Mouse (Mus musculus): ENCODE results near the gene Nphp3. TPM values are rescaled to one million over a fixed set of nuclear protein-coding genes. Genes with fewer than 3 reads are reported as not detected.

The Nphp3 gene
- total RNA-seq (2021), result 1 to 10 TPM; 1.8 TPM
- long read RNA-seq, experiment 1, partial matches to known transcripts, result 0 of 1 reads
- long read RNA-seq, experiment 1, other reads (novel, unspliced or antisense), result 1 of 1 reads
- long read RNA-seq, experiment 2, full-length matches to known transcripts, result 1 of 1 reads
- long read RNA-seq, experiment 2, partial matches to known transcripts, result 0 of 1 reads
- long read RNA-seq, experiment 2, other reads (novel, unspliced or antisense), result 0 of 1 reads

DNA sequence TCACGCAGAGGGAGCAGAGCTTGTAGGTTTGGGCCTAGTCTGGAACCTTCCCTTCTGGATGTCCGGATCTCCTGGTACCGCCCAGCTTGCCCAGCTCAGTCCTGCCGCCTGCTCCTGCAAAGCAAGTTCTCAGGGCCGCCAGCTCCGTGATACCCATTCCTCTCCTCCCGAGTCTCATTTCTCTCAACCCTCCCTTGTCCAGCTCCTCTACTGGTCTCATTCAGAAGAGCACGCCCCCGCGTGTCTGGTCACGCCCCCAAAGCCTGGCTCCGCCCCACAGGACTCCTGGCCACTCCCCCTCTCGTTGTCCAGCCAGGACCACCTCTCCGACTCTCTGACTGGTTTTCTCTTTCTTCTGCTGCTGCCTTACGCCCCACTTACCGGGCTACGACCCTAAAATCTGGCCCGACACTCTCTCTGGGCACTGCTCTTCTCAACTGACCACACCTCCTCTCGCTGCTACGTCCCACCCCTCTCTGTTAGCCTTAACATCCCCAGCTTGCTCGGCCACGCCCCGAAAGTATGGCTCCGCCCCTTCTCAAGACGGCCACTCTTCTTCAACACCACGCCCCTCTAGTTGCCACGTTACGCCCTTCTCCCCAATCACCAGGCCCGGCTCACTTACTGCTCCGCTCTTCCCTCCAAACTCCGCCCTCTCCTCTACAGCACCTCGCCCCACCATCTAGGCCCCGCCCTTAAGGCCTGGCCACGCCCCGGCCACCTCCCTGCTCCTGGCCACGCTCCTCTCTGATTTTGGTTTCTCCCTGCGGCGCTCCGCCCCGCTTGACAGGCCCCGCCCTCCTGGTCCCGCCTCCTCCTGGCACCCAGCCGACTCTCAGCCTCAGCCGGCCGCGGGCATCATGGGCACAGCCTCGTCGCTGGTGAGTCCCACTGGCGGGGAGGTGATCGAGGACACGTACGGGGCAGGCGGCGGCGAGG lies at the start of gene Nphp3:
Gene Nphp3, plus strand, starts transcription at position 624 of the 939 bp plus-strand sequence.
- intact Hi-C loops (cut with DNase I; ENCODE audit: low total_unique reads), result no loop called here
- peak; percentile 99 for DNase-seq

DNA sequence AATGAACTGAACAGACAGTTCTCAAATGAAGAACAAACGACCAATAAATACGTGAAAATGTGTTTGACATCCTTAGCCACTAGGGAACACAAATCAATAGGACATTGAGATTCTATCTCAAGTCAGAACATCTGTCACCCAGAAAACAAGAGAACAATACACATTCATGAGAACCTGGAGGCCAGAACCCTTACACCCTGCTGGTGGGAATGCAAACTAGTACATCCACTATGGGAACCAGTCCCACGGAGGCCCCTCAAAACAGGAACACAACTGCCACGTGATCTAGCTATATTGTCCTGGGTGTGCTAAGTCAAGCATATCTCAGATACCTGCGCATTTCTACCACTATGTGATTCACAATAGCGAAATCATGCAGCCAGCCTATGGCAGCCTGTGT lies 43.6 kb upstream of the Nphp3 start:
- DNase-seq, result no peak

DNA sequence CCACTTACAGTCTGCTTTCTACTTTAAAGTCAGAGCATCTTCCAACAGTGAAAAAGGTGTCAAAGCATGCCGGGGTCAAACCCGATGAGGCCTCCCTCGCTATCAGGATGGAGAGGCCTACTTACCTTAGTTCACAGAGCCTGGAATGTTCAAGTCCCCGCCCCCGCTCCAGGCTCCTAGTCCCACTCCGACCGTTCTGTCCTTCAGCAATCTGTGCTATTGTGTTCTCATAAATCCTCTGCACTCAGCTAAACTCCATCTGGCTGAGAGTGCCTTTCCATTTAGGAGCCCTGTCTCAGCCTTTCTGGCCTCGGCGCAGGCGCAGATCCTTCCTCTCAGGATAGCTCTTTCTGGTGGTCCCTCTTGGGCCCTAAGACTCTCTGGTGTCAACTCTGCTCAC lies 42.4 kb upstream of the Nphp3 start:
- intact Hi-C loops (cut with DNase I; ENCODE audit: low total_unique reads), result no loop called here
- no peak for DNase-seq

More for the DNA sequence above, 43.6 kb upstream of the Nphp3 start:
- intact Hi-C loops (cut with DNase I; ENCODE audit: low total_unique reads), result no loop called here

DNA sequence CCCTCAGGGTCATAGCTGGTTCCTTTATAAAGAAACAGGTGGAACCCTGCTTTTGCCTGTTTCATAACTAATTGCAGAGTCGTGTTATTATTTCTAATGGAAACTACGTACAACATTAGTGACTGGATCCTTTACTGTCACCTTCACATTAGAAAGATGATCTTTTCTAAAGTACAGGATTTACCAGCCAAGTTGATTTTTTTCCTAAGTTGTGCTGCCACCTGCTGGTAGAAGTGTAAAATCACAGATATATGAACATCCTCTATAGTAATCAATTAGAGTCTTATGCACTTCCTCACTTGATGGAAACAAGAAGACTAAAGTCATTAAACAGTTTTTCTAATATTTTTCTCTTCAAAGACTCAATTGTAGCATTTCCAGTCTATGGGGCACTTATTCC lies 5.8 kb upstream of the Nphp3 start:
- intact Hi-C loops (cut with DNase I; ENCODE audit: low total_unique reads), result loop anchor here (5.0 to 10.0 kb wide), 2 partner anchors 242 to 369 kb away; no protein-coding TSS in a partner anchor
- peak; percentile 11 for DNase-seq

DNA sequence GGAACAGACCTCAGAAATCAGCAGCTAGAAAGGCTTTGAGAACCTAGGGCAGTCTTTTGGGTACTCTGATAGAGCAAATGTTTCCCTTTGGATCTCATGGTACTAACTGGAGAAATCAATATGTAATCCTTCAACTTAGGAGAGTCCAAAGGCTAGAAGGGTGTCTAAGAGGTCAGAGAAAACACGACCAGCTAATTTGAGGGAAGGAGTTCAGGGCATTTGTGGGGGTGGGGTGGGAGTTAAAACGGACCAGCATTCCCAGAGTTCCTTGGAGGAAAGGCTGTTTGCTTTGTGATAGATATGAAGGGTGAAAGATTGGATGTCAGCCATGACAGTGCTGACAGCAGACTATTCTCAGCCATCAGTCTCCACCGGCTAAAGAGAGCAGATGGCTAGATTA lies 1.7 kb upstream of the Nphp3 start:
- intact Hi-C loops (cut with DNase I; ENCODE audit: low total_unique reads), result no loop called here
- no peak for DNase-seq

DNA sequence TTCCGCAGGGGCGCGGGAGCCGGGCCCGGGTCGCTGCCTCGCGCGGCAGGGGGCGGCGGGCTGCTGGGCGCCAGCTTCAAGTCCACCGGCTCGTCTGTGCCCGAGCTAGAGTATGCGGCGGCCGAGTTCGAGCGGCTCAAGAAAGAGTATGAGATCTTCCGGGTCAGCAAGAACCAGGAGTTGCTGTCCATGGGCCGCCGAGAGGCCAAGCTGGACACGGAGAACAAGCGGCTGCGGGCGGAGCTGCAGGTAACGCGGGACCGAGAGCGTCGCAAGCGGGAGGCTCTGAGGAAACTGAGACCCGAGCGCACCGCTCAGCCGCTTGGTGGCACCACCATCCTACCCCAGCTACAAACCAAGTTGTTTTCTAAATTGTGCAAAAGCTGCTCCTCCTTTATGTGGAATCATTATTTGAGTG lies 578 bp downstream of the Nphp3 start:
- intact Hi-C loops (cut with DNase I; ENCODE audit: low total_unique reads), result no loop called here
- peak; percentile 59 for DNase-seq

DNA sequence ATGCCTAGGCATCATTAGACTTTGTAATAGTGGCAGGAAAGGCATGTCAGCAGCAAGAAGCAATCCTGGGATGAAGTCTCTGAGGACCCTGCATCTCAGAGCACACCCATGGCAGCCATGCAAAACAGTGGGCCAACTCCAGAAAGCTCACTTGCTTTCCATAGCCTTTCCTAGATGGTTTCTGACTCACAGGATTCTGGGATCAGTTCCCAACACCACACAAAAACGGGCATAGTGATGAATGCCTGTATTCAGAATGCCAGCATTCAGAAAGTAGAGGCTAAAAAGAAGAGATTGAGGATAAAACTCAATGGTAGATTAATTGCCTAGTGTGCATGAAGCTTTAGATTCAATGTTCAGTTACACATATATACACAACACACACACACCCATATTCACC lies 12.2 kb downstream of the Nphp3 start:
- DNase-seq, result no peak
- intact Hi-C loops (cut with DNase I; ENCODE audit: low total_unique reads), result no loop called here

DNA sequence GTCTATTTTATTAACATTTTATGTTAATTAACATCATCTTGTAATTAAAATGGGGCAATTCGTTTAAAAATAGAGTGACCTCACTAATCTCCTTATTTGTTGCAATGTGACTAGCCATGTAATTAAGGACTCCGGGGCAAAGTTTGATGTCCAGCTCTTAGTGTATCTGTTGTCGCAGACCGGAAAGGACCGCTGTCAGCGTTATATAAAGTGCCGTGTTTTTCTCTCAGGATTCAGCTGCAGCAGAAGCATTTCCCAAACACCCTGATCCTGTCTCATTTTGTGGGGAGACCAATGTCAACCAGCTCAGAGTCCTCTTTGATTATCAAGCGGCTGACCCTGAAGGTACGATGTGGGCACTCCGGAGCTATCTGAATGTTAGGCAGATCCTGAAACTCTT lies 18.7 kb downstream of the Nphp3 start:
- intact Hi-C loops (cut with DNase I; ENCODE audit: low total_unique reads), result no loop called here

DNA sequence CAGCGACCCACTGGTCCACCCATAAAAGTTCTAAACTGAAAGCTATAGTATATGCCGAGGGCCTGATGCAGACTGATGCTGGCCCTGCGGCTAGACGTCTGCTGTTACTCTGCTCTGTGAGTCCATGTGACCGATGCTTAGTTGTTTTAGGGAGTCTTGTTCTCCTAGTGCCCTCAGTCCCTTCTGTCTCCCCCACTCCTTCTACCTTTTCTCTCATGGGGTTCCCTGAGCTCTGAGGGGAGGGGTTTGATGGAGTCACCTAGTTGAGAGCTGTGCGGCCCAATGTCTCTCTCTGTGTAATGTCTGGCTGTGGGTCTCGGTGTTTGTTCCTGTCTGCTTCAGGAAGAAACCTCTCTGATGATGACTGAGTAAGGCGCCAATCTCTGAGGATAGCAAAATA lies 24.8 kb downstream of the Nphp3 start:
- no peak for DNase-seq

More for the DNA sequence above, 18.7 kb downstream of the Nphp3 start:
- no peak for DNase-seq

DNA sequence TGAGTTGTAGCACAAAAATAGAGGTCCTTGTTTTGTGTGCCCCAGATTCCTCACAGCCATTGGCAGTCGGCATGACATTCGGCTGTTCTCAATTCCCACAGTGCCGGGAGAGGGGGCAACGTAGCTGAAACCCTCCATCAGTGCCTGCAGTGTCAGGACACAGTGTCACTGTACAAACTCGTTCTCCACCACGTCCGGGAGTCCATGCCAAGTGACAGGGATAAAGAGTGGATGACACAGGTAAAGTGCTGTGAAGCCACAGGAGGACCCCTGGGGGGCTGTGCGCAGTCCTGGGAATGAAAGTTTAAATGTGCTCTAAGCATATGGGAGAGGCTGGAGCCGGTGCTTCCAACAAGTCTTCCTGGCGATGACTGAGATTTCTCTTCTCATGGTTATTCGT lies 27.5 kb downstream of the Nphp3 start:
- intact Hi-C loops (cut with DNase I; ENCODE audit: low total_unique reads), result no loop called here
- DNase-seq, result no peak

More for the DNA sequence above, 24.8 kb downstream of the Nphp3 start:
- intact Hi-C loops (cut with DNase I; ENCODE audit: low total_unique reads), result no loop called here

DNA sequence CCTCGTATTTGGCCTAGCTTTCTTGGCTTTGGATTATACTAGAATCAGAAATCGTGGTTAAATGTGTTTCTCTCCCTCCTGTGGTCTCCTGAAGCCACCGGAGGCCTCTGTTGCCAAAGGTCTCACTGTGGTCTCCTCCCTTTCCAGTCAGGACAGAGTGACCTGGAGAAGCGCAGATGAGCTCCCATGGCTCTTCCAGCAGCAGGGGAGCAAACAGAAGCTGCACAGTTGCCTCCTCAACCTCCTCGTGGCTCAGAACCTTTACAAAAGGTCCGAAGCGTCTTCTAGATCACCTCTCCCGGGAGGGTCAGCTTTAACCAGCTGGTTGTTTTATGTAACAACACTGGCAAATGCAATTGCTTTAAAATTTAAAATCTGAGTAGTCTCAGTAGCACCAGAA lies 31.9 kb downstream of the Nphp3 start:
- intact Hi-C loops (cut with DNase I; ENCODE audit: low total_unique reads), result no loop called here
- DNase-seq, result no peak

DNA sequence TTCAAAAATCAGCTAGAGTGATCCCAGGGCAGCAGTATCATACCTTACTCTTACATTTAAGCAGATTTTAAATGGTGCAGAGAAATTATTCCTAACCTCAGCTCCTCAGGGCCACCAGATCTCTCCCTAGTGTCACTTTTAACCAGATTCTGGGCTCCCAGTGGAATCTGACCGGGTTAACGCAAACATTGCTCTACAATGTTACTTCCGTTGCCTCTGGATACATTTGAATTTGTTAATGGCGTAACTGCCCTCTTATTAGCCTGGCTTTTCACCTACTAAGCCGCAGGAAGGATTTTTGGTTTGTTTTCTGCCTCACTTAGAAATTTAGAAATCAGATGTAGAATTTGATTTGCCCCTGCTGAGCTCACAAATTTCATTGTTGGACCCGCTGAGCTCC lies 32.4 kb downstream of the Nphp3 start:
- intact Hi-C loops (cut with DNase I; ENCODE audit: low total_unique reads), result no loop called here

DNA sequence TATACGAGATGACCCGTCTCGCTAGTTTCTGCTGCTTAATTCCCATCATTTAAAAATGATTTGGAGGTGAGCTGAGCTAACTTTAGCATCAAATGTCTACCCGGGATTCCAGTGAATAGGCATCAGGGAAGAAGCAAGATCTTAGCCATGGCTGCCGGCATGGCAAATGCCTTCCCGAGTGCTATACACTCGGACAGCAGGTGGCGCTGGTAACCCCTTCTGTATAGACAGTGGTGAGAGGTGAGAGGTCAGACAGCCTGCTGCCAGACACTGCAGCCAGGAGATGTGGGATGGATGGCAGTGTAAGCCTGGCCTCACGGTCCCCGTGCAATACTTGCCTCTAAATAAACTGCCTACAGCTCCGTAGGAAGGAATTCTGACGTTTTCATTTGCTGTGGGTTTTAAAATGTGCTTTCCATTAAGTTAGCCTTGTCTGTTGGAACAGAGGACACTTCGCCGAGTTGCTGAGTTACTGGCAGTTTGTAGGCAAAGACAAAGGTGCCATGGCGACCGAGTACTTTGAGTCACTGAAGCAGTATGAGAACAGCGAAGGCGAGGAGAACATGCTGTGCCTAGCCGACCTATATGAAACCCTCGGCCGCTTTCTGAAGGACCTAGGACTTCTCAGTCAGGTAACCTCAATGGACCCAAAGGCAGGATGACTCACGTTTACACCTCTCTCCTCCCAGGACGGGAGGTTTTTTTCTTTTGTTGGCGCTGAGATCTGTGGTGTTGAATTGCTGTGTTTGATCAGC lies 33.1 kb downstream of the Nphp3 start:
- DNase-seq, result peak; percentile 74
- intact Hi-C loops (cut with DNase I; ENCODE audit: low total_unique reads), result no loop called here

More for the DNA sequence above, 32.4 kb downstream of the Nphp3 start:
- DNase-seq, result no peak

DNA sequence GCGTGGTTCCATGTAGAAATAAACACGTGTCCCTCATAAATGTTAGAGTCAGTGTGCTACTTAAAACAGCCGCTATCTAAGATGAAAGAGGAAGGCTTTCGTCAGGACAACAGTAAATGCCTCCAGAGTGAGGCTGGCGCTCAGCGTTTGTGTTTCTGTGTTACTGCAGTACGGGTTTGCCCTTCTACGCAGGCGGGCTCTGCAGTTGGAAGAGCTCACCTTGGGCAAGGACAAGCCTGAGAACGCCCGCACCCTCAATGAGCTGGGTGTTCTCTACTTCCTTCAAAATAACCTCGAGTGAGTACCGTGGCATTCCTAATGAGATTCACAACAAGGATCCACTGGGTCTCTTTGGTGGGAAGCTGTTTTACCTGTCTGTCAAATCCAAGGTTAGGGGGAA lies 35.9 kb downstream of the Nphp3 start:
- intact Hi-C loops (cut with DNase I; ENCODE audit: low total_unique reads), result no loop called here

DNA sequence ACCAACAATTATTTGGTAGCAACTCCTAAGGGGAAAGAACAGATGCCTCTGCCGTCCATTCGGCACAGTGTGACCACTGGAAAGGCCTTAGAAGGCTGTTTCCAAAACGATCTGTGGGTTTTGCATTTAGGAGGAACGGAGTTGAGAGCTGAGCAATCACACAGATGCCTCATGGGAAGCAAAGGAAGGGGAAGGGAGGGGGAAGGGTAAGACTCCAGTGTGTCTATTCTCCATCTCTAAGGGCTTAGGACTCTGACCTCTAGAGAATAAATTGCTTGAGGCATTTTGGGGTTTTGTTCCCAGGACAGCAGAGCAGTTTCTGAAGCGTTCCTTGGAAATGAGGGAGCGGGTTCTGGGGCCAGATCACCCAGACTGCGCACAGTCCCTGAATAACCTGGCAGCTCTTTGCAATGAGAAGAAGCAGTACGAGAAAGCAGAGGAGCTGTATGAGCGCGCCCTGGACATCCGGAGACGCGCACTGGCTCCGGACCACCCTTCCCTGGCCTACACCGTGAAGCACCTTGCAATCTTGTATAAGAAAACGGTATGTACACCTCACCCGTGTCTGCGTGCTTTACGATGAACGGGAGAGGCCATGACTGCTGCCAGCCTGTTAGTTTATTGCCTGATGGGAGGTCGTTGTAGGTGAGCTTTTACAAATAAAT lies 36.8 kb downstream of the Nphp3 start:
- intact Hi-C loops (cut with DNase I; ENCODE audit: low total_unique reads), result no loop called here

More for the DNA sequence above, 35.9 kb downstream of the Nphp3 start:
- DNase-seq, result no peak

DNA sequence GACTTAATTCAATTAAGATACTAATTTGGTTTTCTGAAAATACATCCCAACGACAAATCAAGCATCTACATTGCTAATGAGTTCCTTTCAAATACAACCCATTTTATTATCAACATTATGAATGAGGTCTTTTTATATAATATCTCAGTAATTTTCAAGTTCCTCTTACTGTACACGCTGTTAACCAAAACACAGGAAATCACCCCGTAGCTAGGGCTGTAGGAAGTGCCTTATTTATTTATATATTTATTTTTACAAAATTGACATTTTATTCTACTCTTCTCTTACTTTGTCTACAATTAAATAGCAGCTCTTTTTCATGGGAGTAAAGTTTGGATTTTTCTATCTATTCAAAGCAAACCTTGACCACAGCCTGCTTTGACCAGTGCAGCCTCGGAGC lies 37.4 kb downstream of the Nphp3 start:
- intact Hi-C loops (cut with DNase I; ENCODE audit: low total_unique reads), result no loop called here
- no peak for DNase-seq

More for the DNA sequence above, 36.8 kb downstream of the Nphp3 start:
- DNase-seq, result no peak

DNA sequence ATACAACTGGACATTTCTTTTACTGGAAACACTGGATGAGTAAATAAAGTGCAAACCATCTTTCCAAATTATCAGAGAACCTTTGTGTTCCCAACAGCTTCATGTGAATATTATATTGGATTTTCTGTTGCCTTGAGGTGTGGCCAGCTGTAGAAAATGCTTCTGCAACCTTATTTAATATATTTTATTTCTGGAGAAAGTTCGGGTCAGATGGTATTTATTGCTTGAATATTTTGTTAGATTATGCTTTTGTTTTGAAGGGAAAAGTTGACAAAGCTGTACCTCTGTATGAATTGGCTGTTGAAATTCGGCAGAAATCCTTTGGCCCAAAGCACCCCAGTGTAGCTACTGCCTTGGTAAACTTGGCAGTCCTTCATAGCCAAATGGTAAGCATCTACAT lies 38.0 kb downstream of the Nphp3 start, which contains the start of gene Gm28305:
Gene Gm28305, plus strand, starts transcription at position 301 of the 400 bp plus-strand sequence.
- intact Hi-C loops (cut with DNase I; ENCODE audit: low total_unique reads), result no loop called here
- no peak for DNase-seq

DNA sequence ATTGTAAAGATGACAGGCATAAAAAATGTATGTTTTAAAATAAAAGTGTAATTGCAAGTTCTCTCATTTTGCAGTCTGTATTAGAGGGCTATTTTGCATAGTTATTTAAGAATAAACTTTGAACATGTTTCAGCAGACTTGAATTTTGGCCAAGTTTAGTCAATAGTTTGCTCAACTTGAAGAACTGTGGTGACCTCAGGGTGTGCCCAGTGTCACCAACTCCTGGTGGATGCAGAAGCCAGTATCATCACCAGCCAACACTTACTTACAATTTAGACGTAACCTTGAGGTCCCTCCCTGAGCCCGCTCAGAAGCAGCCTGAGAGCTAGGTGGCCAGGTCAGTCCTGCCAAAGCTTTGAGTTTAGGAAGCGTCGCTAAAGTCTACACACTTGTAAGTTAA lies 41.3 kb downstream of the Nphp3 start:
- no peak for DNase-seq

DNA sequence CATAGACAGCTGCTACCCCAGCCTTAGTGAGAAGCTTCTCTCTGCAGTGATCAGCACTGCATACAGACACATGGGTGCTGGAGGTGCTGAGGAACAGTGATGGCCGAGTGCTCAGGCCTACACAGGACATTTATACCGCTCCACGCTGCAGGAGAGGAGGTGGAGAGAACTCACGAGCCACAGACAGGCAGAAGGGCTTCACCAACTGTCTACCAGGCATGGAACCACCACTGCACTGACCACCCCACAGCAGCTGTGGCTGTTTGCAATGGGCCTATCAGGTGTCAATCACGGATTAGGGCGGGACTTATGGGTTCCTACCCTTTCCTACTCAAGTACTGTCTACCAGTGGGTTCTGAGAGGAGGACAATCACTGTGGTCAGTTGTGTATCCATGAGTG lies 48.7 kb downstream of the Nphp3 start:
- DNase-seq, result no peak
- intact Hi-C loops (cut with DNase I; ENCODE audit: low total_unique reads), result no loop called here

More for the DNA sequence above, 41.3 kb downstream of the Nphp3 start:
- intact Hi-C loops (cut with DNase I; ENCODE audit: low total_unique reads), result no loop called here

All from gastrocnemius, postnatal 14 days (tissue).